Mouse (Mus musculus) hindbrain, embryonic 11.5 days (tissue): Measurements from ENCODE around the gene Rmnd5b. TPM values are rescaled to one million over a fixed set of nuclear protein-coding genes. Genes with fewer than 3 reads are reported as not detected.

Source experiments
- ATAC-seq: fragments of 200-750 bp; cut with Nextera tagmentation; 2 replicates; pipeline ENCODE4 v1.8.0; 2017; ENCODE audit warnings: mild to moderate bottlenecking, moderate TSS enrichment, moderate library complexity; ENCODE audit not compliant: low FRiP score
- DNase-seq: peaks from one replicate; pipeline ENCODE4 v3.0.0-alpha.2; 2015; ENCODE audit warnings: low spot score
- H3K27ac ChIP-seq: fragments of 300-500 bp; sonication (generic); 2 replicates; pipeline ENCODE4 v1.5.1; 2014; ENCODE audit warnings: mild to moderate bottlenecking, low read depth, low read length
- H3K27me3 ChIP-seq: fragments of 300-500 bp; sonication (generic); 2 replicates; pipeline ENCODE4 v1.6.1; 2014; ENCODE audit warnings: mild to moderate bottlenecking, low read length, moderate library complexity, mixed read lengths; ENCODE audit not compliant: control insufficient read depth, insufficient read depth
- H3K36me3 ChIP-seq: fragments of 300-500 bp; sonication (generic); 2 replicates; pipeline ENCODE4 v1.6.1; 2014; ENCODE audit warnings: mild to moderate bottlenecking, low read length, moderate library complexity, mixed read lengths; ENCODE audit not compliant: control insufficient read depth, insufficient read depth
- H3K4me1 ChIP-seq: fragments of 300-500 bp; sonication (generic); replicated peaks from 2 replicates; pipeline ENCODE4 v1.6.1; 2014; ENCODE audit warnings: low read length, mixed read lengths; ENCODE audit not compliant: control insufficient read depth, insufficient read depth
- H3K4me2 ChIP-seq: fragments of 300-500 bp; sonication (generic); replicated peaks from 2 replicates; pipeline ENCODE4 v1.6.1; 2014; ENCODE audit warnings: mild to moderate bottlenecking, low read depth, low read length
- H3K4me3 ChIP-seq: fragments of 300-500 bp; sonication (generic); 2 replicates; pipeline ENCODE4 v1.5.1; 2014; ENCODE audit warnings: low read depth, low read length
- H3K9ac ChIP-seq: fragments of 300-500 bp; sonication (generic); 2 replicates; pipeline ENCODE4 v1.6.1; 2014; ENCODE audit warnings: low read depth, low read length
- H3K9me3 ChIP-seq: fragments of 300-500 bp; sonication (generic); 2 replicates; pipeline ENCODE4 v1.6.1; 2016; ENCODE audit warnings: low read length; ENCODE audit not compliant: control insufficient read depth
- WGBS: fragments of 180-500 bp; shearing (Covaris S2); extraction: QIAGEN DNeasy Blood & Tissue Kit; methylation state at CpG from one replicate; pipeline ENCODE4 v1.1.7; 2014; 5-methylcytosine and 5-hydroxymethylcytosine counted together
- polyA plus RNA-seq: library from polyadenylated mRNA; unstranded; fragments of >200 nt; fragmentation: Nextera tagmentation; extraction: Ambion mirVana; gene quantifications from 2 replicates; pipeline ENCODE4 v1.2.1, GENCODE M21; 2014

The Rmnd5b gene
- polyA plus RNA-seq, 1 experiment from 2014 or later: 43.7 TPM

GRCm38 (mm10) chr11:51586411-51586810, 49.3 kb downstream of the Rmnd5b start:
- Histone ChIP-seq H3K36me3 (peaks cover 25% of the 10 kb centered on the region), H3K9me3 (no peaks in the 10 kb centered on the region)
- WGBS: 98% methylated on average over 13 of the region's 13 CpGs

GRCm38 (mm10) chr11:51585608-51586252, 50.0 kb downstream of the Rmnd5b start:
- H3K36me3 ChIP-seq: peaks cover 23% of the 10 kb centered on the region
- H3K4me2 ChIP-seq: peak overlapping the region; percentile 86; the same call in 1 of the 2 replicates
- 68% methylated on average over 8 of the region's 8 CpGs for WGBS
- no peaks in the 10 kb centered on the region for H3K9me3 ChIP-seq
- ATAC-seq (no peak), DNase-seq (no peak)
- peaks cover 3% of the 10 kb centered on the region for H3K4me1 ChIP-seq
- H3K4me3 ChIP-seq: peak overlapping the region; percentile 50; the same call in 1 of the 2 replicates
- peak overlapping the region; percentile 90; the same call in 1 of the 2 replicates for H3K27ac ChIP-seq
- H3K27me3 ChIP-seq: no peaks in the 10 kb centered on the region
- peak overlapping the region; percentile 66; the same call in 1 of the 2 replicates for H3K9ac ChIP-seq

More at GRCm38 (mm10) chr11:51586411-51586810, 49.3 kb downstream of the Rmnd5b start:
- Histone ChIP-seq H3K9ac (no peak overlapping the region), H3K4me1 (peaks cover 3% of the 10 kb centered on the region), H3K27ac (no peak overlapping the region), H3K27me3 (no peaks in the 10 kb centered on the region), H3K4me2 (no peak overlapping the region), H3K4me3 (no peak overlapping the region)
- ATAC-seq (no peak), DNase-seq (no peak)

GRCm38 (mm10) chr11:51584431-51585248, 51.1 kb downstream of the Rmnd5b start, which contains the start of gene Phykpl:
Gene Phykpl (plus strand): TSS chr11:51584757.
- WGBS: under 1% methylated on average over 59 of the region's 59 CpGs
- Histone ChIP-seq H3K27ac (peak within 1 kb of the TSS; percentile 90), H3K9ac (peak within 1 kb of the TSS; percentile 66), H3K4me2 (peak within 1 kb of the TSS; percentile 86), H3K4me1 (peaks cover 3% of the 10 kb centered on the region), H3K9me3 (no peaks in the 10 kb centered on the region), H3K4me3 (peak within 1 kb of the TSS; percentile 50), H3K27me3 (no peaks in the 10 kb centered on the region), H3K36me3 (peaks cover 14% of the 10 kb centered on the region)
- peak; percentile 97 for DNase-seq
- peak; percentile 94 for ATAC-seq

GRCm38 (mm10) chr11:51584057-51584430, 51.7 kb downstream of the Rmnd5b start:
- peak; percentile 38 for ATAC-seq
- no peak for DNase-seq
- H3K9ac ChIP-seq: peak overlapping the region; percentile 66
- H3K4me2 ChIP-seq: peak overlapping the region; percentile 86
- H3K4me1 ChIP-seq: peaks cover 3% of the 10 kb centered on the region
- H3K4me3 ChIP-seq: peak overlapping the region; percentile 50
- 13% methylated on average over 9 of the region's 9 CpGs for WGBS
- H3K9me3 ChIP-seq: no peaks in the 10 kb centered on the region
- H3K27me3 ChIP-seq: no peaks in the 10 kb centered on the region
- H3K36me3 ChIP-seq: peaks cover 14% of the 10 kb centered on the region
- H3K27ac ChIP-seq: peak overlapping the region; percentile 90

GRCm38 (mm10) chr11:51582713-51583112, 53.0 kb downstream of the Rmnd5b start:
- no peak overlapping the region for H3K4me3 ChIP-seq
- peaks cover 3% of the 10 kb centered on the region for H3K4me1 ChIP-seq
- DNase-seq (peak; percentile 85), ATAC-seq (no peak)
- H3K27me3 ChIP-seq: no peaks in the 10 kb centered on the region
- 24% methylated on average over 8 of the region's 8 CpGs for WGBS
- H3K36me3 ChIP-seq: peaks cover 9% of the 10 kb centered on the region
- no peak overlapping the region for H3K9ac ChIP-seq
- no peak overlapping the region for H3K4me2 ChIP-seq
- H3K9me3 ChIP-seq: no peaks in the 10 kb centered on the region
- no peak overlapping the region for H3K27ac ChIP-seq

GRCm38 (mm10) chr11:51579024-51579423, 56.7 kb downstream of the Rmnd5b start:
- Histone ChIP-seq H3K4me2 (no peak overlapping the region), H3K27me3 (no peaks in the 10 kb centered on the region), H3K4me3 (no peak overlapping the region), H3K9me3 (no peaks in the 10 kb centered on the region), H3K4me1 (peaks cover 2% of the 10 kb centered on the region; the same call in 1 of the 2 replicates), H3K9ac (no peak overlapping the region), H3K36me3 (no peaks in the 10 kb centered on the region), H3K27ac (no peak overlapping the region)
- 69% methylated on average over 4 of the region's 4 CpGs for WGBS
- DNase-seq: no peak
- no peak for ATAC-seq

- no peaks in the 10 kb centered on the region for H3K36me3 ChIP-seq
- ATAC-seq: no peak
- H3K27me3 ChIP-seq: no peaks in the 10 kb centered on the region
- no peak overlapping the region for H3K4me3 ChIP-seq
- no peaks in the 10 kb centered on the region for H3K4me1 ChIP-seq
- no peaks in the 10 kb centered on the region for H3K9me3 ChIP-seq
- 84% methylated on average over 7 of the region's 7 CpGs for WGBS
- no peak for DNase-seq
- H3K27ac ChIP-seq: no peak overlapping the region
- H3K9ac ChIP-seq: no peak overlapping the region
- H3K4me2 ChIP-seq: no peak overlapping the region
Observed at GRCm38 (mm10) chr11:51577587-51577986, 58.1 kb downstream of the Rmnd5b start.

GRCm38 (mm10) chr11:51576454-51576853, 59.2 kb downstream of the Rmnd5b start:
- Histone ChIP-seq H3K27ac (no peak overlapping the region), H3K9ac (no peak overlapping the region), H3K4me1 (no peaks in the 10 kb centered on the region), H3K4me2 (no peak overlapping the region), H3K9me3 (no peaks in the 10 kb centered on the region), H3K27me3 (no peaks in the 10 kb centered on the region), H3K36me3 (no peaks in the 10 kb centered on the region), H3K4me3 (no peak overlapping the region)
- ATAC-seq (no peak), DNase-seq (no peak)
- WGBS: 84% methylated on average over 4 of the region's 4 CpGs
